Mouse (Mus musculus): ENCODE measurements around the gene Tnks2.
"Not testable (repeated sequence)": the region's sequence is repeated elsewhere in the genome, so short reads cannot be mapped to it uniquely, and the experiment has no call there.

Tnks2 gene

GRCm38 (mm10) chr19:36822701-36823100 lies 11.3 kb upstream of the Tnks2 start:
- DNase-seq (ENCODE audit: low read depth, low spot score): no peak

GRCm38 (mm10) chr19:36827650-36828049 lies 6.4 kb upstream of the Tnks2 start:
- DNase-seq (ENCODE audit: low read depth, low spot score): no peak

GRCm38 (mm10) chr19:36828322-36828721 lies 5.7 kb upstream of the Tnks2 start:
- peak; percentile 25 for DNase-seq (ENCODE audit: low read depth, low spot score)

GRCm38 (mm10) chr19:36832951-36833787 lies 863 bp upstream of the Tnks2 start:
- DNase-seq (ENCODE audit: low read depth, low spot score): peak; percentile 79

GRCm38 (mm10) chr19:36834532-36835431 lies 750 bp downstream of the Tnks2 start:
- DNase-seq (ENCODE audit: low read depth, low spot score): peak; percentile 77

GRCm38 (mm10) chr19:36836035-36836434 lies 2.0 kb downstream of the Tnks2 start:
- DNase-seq (ENCODE audit: low read depth, low spot score): peak; percentile 13

GRCm38 (mm10) chr19:36840301-36840700 lies 6.3 kb downstream of the Tnks2 start:
- DNase-seq (ENCODE audit: low read depth, low spot score): no peak

GRCm38 (mm10) chr19:36843866-36844265 lies 9.8 kb downstream of the Tnks2 start:
- peak; percentile 63 for DNase-seq (ENCODE audit: low read depth, low spot score)

- no peak for DNase-seq (ENCODE audit: low read depth, low spot score)
Measured at GRCm38 (mm10) chr19:36845924-36846323, 11.9 kb downstream of the Tnks2 start.

- no peak for DNase-seq (ENCODE audit: low read depth, low spot score)
Measured at GRCm38 (mm10) chr19:36853831-36854230, 19.8 kb downstream of the Tnks2 start.

GRCm38 (mm10) chr19:36857851-36858250 lies 23.8 kb downstream of the Tnks2 start:
- no peak for DNase-seq (ENCODE audit: low read depth, low spot score)

GRCm38 (mm10) chr19:36860393-36860792 lies 26.4 kb downstream of the Tnks2 start:
- DNase-seq (ENCODE audit: low read depth, low spot score): no peak

GRCm38 (mm10) chr19:36865905-36866304 lies 31.9 kb downstream of the Tnks2 start:
- DNase-seq (ENCODE audit: low read depth, low spot score): no peak

- no peak for DNase-seq (ENCODE audit: low read depth, low spot score)
Measured at GRCm38 (mm10) chr19:36867416-36867815, 33.4 kb downstream of the Tnks2 start.

- DNase-seq (ENCODE audit: low read depth, low spot score): not testable (repeated sequence)
Measured at GRCm38 (mm10) chr19:36868675-36869074, 34.6 kb downstream of the Tnks2 start.

GRCm38 (mm10) chr19:36874651-36875050 lies 40.6 kb downstream of the Tnks2 start:
- DNase-seq (ENCODE audit: low read depth, low spot score): no peak

GRCm38 (mm10) chr19:36877329-36877728 lies 43.3 kb downstream of the Tnks2 start:
- no peak for DNase-seq (ENCODE audit: low read depth, low spot score)

GRCm38 (mm10) chr19:36878743-36879495 lies 44.9 kb downstream of the Tnks2 start:
- no peak for DNase-seq (ENCODE audit: low read depth, low spot score)

GRCm38 (mm10) chr19:36883119-36883518 lies 49.1 kb downstream of the Tnks2 start:
- DNase-seq (ENCODE audit: low read depth, low spot score): peak; percentile 75

GRCm38 (mm10) chr19:36886316-36886715 lies 52.3 kb downstream of the Tnks2 start:
- DNase-seq (ENCODE audit: low read depth, low spot score): peak; percentile 36

- DNase-seq (ENCODE audit: low read depth, low spot score): peak; percentile 52
Measured at GRCm38 (mm10) chr19:36887706-36888105, 53.7 kb downstream of the Tnks2 start.

GRCm38 (mm10) chr19:36891746-36892145 lies 57.7 kb downstream of the Tnks2 start:
- DNase-seq (ENCODE audit: low read depth, low spot score): no peak
